Mouse (Mus musculus) CD4-positive helper T cell, adult 2 months (primary cell): ENCODE results near the gene Entr1.

ENCODE experiments used
- DNase-seq: peaks from one replicate; pipeline ENCODE4 v3.0.0-alpha.2; 2012; ENCODE audit warnings: low read depth, missing footprints, low spot score

Gene Entr1

GRCm38 (mm10) chr2:26348241-26348640 is 40.9 kb downstream of the Entr1 start:
- no peak for DNase-seq

GRCm38 (mm10) chr2:26342609-26343490 is 46.3 kb downstream of the Entr1 start:
- no peak for DNase-seq

- no peak for DNase-seq
Measured at GRCm38 (mm10) chr2:26342044-26342443, 47.1 kb downstream of the Entr1 start.

- no peak for DNase-seq
Measured at GRCm38 (mm10) chr2:26341510-26341981, 47.6 kb downstream of the Entr1 start.

- DNase-seq = no peak
Measured at GRCm38 (mm10) chr2:26339204-26339551, 49.9 kb downstream of the Entr1 start.

GRCm38 (mm10) chr2:26338302-26339203 is 50.6 kb downstream of the Entr1 start:
- no peak for DNase-seq
